Mouse (Mus musculus) erythroblast, embryonic 14.5 days (primary cell): ENCODE measurements around the gene Prdm16.

Experiments used
- GATA1 ChIP-seq: IDR thresholded peaks from 2 replicates; pipeline ENCODE4 v1.6.1; 2012; ENCODE audit warnings: low read length, inconsistent platforms, mixed read lengths
- TAL1 ChIP-seq: IDR thresholded peaks from 3 replicates; pipeline ENCODE4 v1.6.1; 2012; ENCODE audit warnings: low read length, inconsistent platforms, mixed read lengths

DNA sequence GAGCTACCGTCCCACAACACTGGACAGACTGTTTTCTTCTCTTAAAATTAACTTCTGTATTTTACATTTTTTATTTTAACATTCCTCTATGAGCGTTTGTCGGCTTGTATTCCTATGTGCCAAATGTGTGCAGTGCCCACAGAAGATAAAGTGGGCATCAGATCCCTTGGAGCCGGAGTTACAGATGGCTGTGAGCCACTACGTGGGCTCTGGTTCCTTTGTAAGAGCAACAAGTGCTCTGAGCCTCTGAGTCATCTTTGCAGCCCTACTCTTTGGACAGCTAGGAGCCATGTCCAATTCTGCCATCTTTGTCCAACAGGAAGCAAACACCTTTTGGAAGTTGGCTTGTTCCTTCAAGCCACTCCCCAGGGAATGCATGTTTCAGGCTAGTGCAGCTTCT lies 78.6 kb downstream of the Prdm16 start:
- TF ChIP-seq GATA1, result no peak
- no peak for TF ChIP-seq TAL1
